In the genomic region with DNA sequence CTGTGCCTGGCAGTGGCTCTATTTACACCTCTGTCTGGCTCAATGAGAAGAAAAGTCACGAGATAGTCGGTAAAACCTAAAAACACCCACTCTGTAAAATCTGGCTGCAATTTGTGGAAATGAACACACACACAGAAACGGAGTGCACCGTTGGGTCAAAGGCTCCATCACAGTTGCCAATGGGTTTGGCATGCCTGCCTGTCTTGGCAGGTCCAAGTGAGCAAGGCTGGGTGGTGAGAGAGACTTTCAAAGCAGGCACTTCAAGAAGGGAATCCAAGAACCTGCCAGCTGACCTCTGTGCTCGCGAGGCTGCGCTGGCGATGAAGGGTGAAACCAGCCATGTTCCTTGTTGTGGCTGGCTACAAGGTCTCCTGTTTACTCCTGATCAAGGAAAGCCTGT, we compare ENCODE assay signal across 10 mouse cellular contexts.
DNase-seq lines count a peak whose midpoint lies in the region; ATAC-seq and TF ChIP-seq lines count a peak whose summit lies in the region.
"Had no signal": no experiment of that assay in that cellular context is flagged by ENCODE, and none has a peak within 500 bp of the region (broad histone marks: within the 10 kb centered on the region; RNA-seq: fewer than 3 reads in every experiment).

No protein-coding gene starts in this region.

- peaks cover 6% of the 10 kb centered on the region; the same call in 1 of the 2 replicates for H3K4me1 ChIP-seq in heart, adult 2 months (ENCODE audit: control insufficient read depth, insufficient read depth, low read length)
- no peaks in the 10 kb centered on the region for H3K4me1 ChIP-seq in intestine, embryonic 16.5 days (ENCODE audit: control insufficient read depth, insufficient read depth, low read length)

- no peaks in the 10 kb centered on the region for H3K27me3 ChIP-seq in heart, adult 2 months (ENCODE audit: control insufficient read depth, insufficient read depth, low read length)
- no peaks in the 10 kb centered on the region for H3K27me3 ChIP-seq in intestine, embryonic 16.5 days (replicated peaks; ENCODE audit: control insufficient read depth, insufficient read depth, low read length)

- no peak overlapping the region for H3K4me3 ChIP-seq in heart, adult 2 months
- H3K4me3 ChIP-seq in intestine, embryonic 16.5 days (ENCODE audit: low read length), result no peak overlapping the region

- H3K4me2 ChIP-seq in intestine, embryonic 16.5 days (ENCODE audit: low read depth, low read length), result no peak overlapping the region

- DNase-seq in heart, adult 2 months, result peak; percentile 56 to 81
- no peak for DNase-seq in heart, postnatal 4 days
- DNase-seq in right cerebral cortex, postnatal 10 days (ENCODE audit: low spot score in 2 of 2), result peak; percentile 50 to 55
- DNase-seq in right cerebral cortex, adult 2 months (ENCODE audit: low spot score in 2 of 2), result no peak
- DNase-seq in heart, postnatal 14 days, result peak; percentile 42 to 70
- DNase-seq in right cerebral cortex, postnatal 36 days (ENCODE audit: low spot score in 2 of 2), result no peak
- DNase-seq in embryo, embryonic 11 days, result no peak
- DNase-seq: liver; right cerebral cortex, adult 18-20 months had no signal

- no peak for TF ChIP-seq POLR2A in heart, adult 2 months (IDR thresholded peaks at IDR 0.05; ENCODE audit: insufficient read depth, low read depth, low read length)

- no peak for TF ChIP-seq CTCF in heart, adult 2 months (IDR thresholded peaks at IDR 0.05)

- 0 out of 2 replicates have a peak, but pooled peaks have one; percentile 71 for TF ChIP-seq EP300 in heart, adult 2 months (IDR thresholded peaks at IDR 0.05; ENCODE audit: insufficient read depth, low read depth, low read length)

- intact Hi-C loops in heart, adult 2 months (cut with DNase I), result no loop called here
- intact Hi-C loops in heart, postnatal 14 days (cut with DNase I), result no loop called here

- no peaks in the 10 kb centered on the region for H3K9me3 ChIP-seq in intestine, embryonic 16.5 days (ENCODE audit: control insufficient read depth, low read length)

- ATAC-seq in intestine, embryonic 16.5 days, result no peak

- no peak overlapping the region for H3K9ac ChIP-seq in heart, adult 2 months (ENCODE audit: low read depth, low read length)
- no peak overlapping the region for H3K9ac ChIP-seq in intestine, embryonic 16.5 days (ENCODE audit: low read depth, low read length)

- peak overlapping the region; percentile 68 for H3K27ac ChIP-seq in heart, adult 2 months
- no peak overlapping the region for H3K27ac ChIP-seq in intestine, embryonic 16.5 days (ENCODE audit: low read length)

- WGBS in heart, adult 2 months, result 39% methylated on average over 8 of the region's 8 CpGs
- WGBS in intestine, embryonic 16.5 days, result 80% methylated on average over 8 of the region's 8 CpGs

- no peaks in the 10 kb centered on the region; the same call in 1 of the 2 replicates for H3K79me2 ChIP-seq in heart, adult 2 months (replicated peaks; ENCODE audit: control insufficient read depth, insufficient read depth, low read length)

- H3K36me3 ChIP-seq in heart, adult 2 months (ENCODE audit: control insufficient read depth, insufficient read depth, low read length), result peaks cover 14% of the 10 kb centered on the region; the same call in 1 of the 2 replicates
- no peaks in the 10 kb centered on the region for H3K36me3 ChIP-seq in intestine, embryonic 16.5 days (ENCODE audit: control insufficient read depth, insufficient read depth, low read length)

Comparison
In these comparisons a context has a peak if more than half of its experiments do, and no peak if none do; other contexts are left out.
1. DNase-seq: peak in heart, adult 2 months (2 of 2), right cerebral cortex, postnatal 10 days (2 of 2) and heart, postnatal 14 days (2 of 2); none in heart, postnatal 4 days (single experiment), right cerebral cortex, adult 2 months (0 of 2), right cerebral cortex, postnatal 36 days (0 of 2) and embryo, embryonic 11 days (single experiment).